Mouse (Mus musculus) Muller cell, postnatal 12 days (primary cell): Measurements from ENCODE around the gene Ankrd55.

Source experiments
- DNase-seq: peaks from one replicate; pipeline ENCODE4 v3.0.0-alpha.2; 2015; ENCODE audit errors: inconsistent ontology term

Gene Ankrd55

DNA sequence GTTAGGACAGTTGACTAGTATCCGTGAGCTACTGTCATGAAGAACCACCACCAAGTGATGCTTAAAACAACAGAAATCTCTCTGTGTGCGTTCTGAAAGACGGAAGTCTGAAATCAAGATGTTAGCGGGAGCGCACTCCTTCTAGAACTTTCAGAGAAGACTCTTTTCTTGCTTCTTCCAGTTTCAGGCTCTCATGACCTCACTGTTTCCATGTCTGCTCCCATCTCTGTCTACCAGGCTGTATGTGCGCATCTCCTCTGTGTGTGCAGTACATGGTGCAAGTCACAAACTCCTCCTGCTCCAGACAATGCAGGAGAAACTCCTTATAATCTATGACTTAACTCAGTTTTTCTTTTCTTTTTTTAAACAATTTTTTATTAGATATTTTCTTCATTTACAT is 4.8 kb downstream of the Ankrd55 start:
- DNase-seq: no peak

DNA sequence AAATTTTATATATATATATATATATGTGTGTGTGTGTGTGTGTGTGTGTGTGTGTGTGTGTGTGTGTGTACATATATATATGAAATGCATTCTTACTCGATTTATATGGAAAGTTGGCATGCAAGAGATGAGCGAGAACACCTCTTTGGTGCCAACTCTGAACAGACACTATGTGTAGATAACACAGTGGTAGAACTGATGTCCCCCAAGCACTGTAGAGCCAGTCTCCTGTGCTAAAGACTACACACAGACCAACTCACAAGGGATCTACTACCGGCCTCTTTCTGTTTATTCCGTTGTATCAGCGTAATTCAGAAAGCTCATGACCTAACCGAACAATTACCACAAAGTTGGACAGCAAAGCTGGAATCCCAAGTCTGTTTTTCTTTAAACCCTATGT is 6.2 kb downstream of the Ankrd55 start:
- no peak for DNase-seq

DNA sequence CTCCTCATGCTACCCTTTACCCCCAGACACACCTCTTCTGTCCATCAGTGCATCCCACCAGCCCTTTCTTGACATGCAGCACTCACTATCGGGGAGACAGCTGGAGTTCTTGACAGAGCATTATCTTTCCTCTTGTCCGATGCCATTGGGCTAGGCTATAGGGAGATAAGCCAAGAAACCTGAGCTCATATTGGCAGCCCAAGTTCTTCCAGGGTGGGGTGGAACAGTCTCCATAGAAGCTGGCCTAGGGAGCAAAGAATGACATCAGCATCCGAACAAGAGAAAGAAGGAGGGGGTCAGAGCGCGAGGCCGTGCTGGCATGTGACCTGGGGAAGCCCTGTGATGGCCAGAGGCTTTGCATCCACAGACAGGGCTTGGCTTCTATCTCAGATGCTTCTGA is 9.5 kb downstream of the Ankrd55 start:
- no peak for DNase-seq

DNA sequence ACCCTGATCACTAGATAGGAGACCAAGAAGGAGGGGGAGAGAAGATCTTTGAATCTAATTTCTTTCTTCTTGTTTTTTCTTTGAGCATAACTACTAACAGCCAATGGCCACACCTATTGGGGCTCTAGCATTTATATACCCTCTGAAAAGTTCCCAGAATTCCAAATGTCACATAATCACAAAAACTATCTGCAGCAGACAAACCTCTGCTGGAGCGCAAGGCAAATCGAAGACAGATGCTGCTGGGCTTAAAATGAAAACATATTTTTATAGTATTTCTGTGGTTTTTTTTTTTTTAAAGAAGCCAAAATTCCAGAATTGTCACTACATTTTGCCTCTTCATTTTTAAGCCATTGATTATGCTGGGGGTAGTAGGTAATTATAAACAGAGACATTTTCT is 15.2 kb downstream of the Ankrd55 start:
- no peak for DNase-seq

DNA sequence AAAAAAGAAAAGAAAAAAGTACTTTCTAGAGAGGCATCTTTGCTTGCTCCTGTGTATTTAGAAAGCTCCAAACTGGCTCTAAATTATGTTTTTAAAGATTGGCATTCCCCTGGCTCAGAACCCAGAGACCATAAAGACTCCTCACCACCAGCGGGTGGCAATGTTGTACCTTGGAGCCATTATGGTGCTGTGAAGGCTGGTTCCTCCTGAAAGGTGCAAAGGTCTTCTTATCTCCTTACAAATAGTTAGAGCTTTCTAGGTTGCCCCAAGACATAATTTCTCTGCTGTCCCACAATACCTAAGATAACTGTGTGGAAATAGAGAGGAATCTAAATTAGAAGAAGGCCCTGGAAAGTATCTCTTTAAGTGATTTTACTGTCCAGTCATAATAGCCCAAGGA is 20.4 kb downstream of the Ankrd55 start:
- peak; percentile 59 for DNase-seq

DNA sequence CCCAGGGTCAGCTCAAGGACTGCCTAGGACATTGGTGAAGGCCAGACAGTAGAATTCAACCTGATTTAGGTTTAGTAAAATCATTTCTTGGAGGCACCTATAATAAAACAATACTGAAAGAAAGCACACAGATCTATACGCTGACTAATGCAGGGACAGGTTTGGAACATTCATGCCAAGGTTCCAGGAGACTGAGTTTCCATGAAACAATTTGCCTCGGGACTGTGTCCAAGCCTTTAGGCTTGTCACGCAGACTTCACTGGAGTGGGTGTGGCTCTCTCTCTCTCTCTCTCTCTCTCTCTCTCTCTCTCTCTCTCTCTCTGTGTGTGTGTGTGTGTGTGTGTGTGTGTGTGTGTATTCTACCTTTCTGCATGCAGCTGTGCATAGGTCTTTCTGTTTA is 23.4 kb downstream of the Ankrd55 start:
- DNase-seq: peak; percentile 44

DNA sequence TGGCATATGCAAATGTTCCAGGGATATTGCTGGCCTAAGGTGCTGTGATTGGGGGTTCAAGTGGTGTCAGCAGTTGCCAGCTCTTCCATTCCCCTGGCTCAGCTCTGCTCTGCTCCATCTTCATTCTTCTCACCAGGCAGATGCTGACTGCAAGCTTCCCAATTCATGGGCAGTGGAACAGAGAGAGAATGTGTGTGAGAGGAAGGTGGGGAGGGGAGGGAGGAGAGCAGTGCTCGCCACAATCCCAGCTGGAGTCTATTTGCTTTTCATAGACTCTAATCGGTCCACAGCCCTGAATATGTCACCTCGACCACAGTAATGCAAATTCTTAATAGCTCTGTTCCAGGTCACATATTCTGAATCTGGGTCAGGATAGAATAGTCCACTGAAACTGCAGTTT is 27.2 kb downstream of the Ankrd55 start:
- peak; percentile 97 for DNase-seq

DNA sequence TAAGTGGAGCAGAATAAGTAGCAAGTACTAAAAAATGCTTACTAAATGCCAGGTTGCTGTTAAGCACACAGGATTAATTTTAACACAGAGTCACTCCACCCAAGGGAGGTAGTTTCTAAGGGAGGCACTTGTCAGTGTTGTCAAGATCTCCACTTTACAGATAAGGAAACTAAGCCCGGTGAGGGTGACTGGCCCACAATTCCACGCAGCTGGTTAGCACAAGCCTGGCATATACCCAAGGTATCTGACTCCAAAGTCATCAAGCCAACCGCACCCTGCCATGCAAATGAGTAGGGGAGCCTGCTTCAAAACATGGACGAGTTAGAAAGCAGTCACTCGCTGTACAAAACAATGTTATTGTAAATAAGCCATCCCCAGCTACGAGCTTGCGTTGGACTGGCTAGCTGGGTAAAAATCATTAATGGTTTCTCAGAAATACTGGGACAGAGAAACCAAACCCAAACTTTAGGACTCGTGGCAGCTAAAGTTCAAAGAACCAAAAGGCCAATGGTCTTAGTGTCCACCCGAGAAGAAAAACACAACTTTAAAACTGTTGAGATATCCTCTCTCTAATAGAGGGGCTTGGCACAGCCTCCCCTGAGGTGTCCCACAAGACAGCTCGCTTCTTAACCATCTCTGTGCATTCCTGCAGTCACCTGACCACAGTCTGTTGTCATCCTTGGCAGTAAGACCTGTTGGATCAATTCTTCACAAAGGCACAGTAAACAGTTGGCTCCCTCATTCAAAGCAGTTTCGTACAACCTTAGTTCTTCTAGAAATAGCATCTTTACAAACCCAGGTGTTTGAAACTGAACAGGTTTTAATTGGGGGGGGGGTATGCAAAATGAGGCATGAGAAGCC is 28.6 kb downstream of the Ankrd55 start:
- no peak for DNase-seq

DNA sequence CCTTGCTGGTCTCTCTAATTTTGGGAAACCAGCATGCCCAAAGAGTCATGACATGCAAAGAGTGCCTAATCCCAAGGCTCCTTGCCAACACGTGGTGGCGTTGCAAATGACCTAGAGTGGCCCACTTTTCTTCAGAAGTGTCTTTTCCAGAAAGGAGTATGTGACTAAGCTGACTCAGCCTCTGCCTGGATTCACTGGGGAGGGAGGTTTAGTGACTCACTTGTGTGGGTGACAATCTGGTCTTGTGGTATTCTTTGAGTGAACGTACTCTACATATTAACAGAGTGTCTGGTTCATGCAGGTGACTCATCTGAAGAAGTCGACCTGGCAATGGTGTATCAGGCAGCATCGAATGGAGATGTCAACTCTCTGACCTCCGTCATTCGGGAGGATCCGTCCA is 29.9 kb downstream of the Ankrd55 start:
- peak; percentile 86 for DNase-seq

DNA sequence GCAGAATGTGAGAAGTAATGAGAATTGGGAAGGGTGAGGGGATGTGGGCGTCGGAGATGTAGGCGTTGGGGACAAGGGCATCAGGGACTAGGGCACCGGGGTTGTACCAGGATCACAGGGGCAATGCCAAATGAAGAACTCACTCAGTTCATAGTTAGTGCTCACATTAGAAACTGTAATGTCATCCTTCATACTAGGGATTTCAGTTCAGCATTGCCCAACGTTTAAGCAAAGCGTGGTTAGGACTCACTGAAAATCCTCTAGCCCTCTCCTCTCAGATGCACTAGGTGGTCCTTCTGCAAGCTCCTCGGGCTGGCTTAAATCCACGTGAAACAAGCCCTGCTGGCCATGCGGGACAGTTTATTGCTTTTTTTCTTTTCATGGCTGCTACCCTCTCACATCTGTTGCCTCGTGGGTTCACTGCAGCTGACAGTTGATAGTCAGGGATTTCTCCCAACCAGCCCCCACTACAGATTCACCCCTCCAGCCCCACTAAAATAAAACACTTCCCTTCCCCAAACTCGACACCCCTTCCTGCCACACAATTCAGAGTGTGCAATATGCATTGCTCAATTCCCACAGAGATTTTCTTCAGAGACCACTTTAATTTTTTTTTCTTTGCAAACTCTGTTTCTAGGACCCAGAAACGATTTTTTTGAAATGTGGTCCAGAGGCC is 35.5 kb downstream of the Ankrd55 start:
- DNase-seq: no peak

DNA sequence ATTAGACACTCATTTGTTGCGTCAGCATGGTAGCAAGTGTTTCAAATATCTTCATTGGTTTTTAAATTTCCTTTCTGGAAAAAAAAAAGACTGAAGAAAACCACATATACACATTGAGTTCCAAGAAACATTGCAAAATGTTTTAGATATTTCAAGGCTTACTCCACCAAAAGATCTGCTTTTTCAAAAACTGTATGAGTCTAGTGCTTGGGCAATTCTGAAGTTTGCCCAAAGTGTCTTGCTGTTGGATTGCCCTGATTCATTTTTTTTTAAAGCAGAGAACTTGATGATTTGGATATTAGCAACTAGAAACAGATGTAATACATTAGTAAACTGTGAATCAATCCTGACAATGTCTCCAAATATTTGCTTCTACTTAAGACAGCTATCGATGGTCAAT is 36.9 kb downstream of the Ankrd55 start:
- no peak for DNase-seq

DNA sequence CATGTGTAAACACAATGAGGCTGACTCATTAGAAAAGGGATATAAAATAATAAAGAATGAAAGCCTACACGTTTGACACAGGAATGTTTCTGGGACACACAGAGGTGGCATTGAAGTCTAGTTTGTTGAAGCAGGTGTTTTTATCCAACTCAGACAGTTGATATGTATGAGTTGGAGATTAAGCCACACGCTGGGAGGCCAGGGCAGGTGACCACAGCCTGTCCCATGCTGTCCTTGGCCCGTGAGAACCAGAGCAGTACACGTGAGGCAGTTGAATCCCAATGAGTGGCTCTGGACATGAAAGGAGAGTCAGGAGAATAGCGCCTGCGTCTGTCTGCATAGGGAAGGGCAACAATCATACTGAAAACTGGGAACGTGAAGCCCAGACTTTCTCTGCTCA is 38.2 kb downstream of the Ankrd55 start:
- no peak for DNase-seq

DNA sequence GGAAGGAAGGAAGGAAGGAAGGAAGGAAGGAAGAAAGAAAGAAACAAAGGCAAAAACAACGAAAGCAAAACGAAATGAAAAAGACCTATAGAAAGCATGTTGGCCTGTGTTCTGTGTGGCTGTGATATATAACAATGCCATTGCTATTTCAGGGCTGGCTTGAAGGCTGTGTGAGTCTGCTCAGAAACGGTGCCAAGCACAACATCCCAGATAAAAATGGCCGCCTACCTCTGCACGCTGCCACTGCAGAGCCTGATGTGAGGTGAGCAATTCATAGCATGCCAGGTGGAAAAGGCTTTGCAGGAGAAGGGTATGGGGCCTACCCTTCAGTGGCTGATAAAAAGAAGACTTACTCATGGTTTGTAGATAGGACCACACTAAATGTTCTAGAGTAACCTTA is 38.7 kb downstream of the Ankrd55 start:
- DNase-seq: no peak

DNA sequence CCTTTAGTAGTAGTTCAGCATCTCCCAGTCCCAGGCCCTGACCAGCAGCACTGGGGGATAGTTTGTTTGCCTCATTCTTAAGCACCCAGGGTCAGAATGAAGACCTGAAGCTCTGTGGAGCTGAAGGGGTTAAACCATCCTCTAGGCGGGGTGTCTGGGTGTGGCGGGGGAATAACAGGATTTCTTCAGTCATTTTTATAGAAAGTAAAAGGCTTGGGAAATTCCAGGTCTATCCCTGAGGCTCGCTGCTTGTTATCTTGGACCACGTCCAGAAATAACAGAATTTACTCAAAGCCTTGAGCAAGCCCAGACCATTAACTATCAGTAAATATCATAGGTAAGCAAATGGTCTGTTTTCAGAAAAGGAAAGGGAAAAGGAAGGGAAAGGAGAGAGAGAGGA is 39.3 kb downstream of the Ankrd55 start:
- DNase-seq: no peak

DNA sequence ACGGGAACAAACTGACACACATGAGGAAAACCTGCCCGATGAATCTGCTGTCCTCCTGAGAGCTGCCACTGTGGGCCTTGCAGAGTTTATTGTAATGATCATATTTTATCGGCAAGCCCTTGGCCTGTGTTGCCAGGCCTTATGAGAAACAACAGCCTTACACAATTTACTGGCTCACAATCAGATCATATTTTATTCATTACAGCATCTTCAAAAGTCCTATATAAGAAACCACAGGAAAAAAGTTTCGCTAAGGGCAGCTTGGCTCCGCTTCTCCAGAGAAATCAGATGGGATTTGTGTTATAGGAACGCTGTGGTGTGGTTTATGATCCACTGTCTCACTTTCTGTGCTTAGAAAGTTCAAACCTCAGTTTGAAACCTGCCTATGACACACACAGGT is 42.0 kb downstream of the Ankrd55 start:
- DNase-seq: no peak

DNA sequence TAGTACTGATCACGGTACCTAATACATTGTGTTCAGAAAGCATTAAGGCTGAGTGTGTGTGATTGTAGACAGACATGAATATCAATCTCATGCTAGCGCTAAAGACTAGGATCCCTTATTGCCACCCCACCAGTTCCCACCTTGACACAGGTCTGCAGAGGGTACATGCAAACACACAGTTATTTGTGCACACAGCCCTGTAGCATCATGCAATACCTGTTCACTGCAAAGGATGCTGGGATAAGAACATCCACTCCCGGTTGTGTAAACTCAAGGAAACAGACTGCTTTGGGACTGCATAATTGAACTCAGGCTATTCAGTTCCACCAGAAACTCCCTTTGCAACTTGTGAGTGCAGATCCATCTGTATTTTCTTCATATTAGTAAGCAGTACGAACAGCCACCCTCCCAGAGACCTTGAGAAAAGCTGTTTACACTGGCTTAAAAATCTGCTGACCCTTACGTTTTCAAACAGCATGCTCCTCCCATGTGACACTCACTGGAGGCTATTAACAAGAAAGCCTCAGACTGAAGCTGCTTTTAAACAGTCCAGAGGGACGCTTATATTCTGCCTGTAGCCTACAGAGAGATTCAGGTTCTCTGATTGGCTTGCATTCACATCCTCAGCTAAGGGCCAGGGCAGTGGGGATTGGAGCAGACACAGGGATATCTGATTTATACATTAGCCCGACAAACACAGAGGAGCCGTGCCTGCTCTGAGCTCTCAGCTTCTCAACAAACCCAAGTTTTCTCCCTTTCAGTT is 42.8 kb downstream of the Ankrd55 start:
- no peak for DNase-seq

DNA sequence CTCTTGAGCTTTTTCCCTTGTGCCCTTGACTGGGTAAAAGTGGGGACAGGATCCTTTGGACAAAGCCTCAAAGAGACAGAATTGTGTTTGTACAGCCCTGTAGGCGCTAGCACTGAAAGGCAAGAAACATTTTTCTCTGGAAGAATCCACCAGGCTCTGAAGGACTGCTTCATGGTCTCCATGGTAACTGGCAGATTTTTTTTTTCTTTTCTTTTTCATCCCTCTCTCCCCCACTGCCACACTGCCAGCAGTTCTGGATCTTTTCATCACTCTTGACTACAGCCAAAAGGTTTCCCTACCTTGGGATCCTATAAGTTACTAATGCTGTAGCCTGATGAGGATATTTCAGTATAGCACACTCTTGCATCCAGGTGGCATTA is 43.4 kb downstream of the Ankrd55 start:
- DNase-seq: no peak

DNA sequence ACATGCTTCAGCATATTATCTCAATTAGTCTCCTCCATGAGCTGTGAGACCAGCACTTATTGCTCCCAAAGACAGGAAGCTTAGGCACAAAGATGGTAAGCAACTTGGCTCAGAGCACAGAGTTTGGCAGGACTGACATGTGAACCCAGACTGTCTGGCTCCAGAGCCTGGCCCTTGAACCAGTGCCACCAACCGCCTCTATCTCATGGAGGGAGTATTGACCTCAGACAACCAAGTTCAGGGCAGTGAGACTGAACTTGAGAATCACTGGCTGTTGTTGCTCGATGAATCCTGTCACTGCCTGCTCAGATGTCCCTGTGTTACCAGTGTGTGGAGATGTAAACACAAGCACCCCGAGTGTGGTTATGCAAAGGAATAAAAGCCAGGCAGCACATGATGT is 47.3 kb downstream of the Ankrd55 start:
- DNase-seq: peak; percentile 67

DNA sequence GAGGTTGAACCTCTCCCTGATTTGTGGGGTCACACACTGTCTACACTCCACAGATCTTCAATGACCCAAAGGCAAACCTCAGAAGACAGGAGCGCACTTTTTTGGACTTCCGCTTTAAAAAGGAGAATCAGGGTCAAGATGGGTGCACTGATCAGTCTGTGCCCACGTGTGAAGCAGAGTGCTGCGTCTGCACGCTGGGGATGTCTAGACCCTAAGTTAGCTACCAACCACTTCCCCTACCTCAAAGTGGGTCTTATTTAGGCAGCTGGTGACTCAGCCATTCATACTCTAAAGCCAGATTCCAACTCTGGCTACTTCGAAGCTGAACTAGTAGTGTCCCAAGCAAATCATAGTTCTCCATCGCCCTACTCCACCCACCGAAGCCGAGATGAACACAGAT is 48.9 kb downstream of the Ankrd55 start:
- DNase-seq: no peak

DNA sequence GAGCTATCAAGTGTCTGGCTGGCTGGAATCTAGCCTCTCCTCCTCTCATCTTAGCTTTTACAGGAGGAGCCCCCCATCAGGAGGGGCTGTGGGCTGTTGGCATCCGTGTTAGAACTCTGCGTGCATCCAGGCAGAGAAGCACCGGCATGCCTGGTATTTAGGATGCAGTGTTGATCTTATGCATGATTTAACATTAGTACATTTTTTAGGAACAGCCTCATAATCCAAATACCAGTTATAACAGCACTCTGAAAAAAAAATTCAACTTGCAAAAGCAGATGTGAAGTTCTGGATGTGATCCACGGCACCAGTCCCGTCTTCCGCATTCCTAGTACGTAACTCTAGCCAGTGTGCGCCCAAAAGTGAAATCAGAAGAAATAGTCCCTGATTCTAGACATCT is 52.0 kb downstream of the Ankrd55 start:
- peak; percentile 95 for DNase-seq

DNA sequence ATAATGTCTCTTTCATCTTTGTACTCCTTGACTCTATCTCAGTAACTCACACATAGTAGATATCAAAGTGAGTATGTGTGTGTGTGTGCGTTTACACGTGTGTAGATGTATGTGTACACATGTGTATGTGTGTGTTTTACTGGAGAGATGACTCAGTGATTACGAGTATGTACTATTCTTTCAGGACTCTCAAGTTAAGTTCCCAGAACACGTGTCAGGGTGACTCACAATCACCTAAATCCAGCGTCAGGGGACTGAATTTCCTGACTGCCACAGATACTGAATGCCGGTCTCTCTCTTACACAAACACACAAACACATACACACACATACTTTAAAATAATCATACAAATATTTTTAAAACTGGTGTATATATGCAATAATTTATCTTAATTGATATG is 52.5 kb downstream of the Ankrd55 start:
- DNase-seq: peak; percentile 42

DNA sequence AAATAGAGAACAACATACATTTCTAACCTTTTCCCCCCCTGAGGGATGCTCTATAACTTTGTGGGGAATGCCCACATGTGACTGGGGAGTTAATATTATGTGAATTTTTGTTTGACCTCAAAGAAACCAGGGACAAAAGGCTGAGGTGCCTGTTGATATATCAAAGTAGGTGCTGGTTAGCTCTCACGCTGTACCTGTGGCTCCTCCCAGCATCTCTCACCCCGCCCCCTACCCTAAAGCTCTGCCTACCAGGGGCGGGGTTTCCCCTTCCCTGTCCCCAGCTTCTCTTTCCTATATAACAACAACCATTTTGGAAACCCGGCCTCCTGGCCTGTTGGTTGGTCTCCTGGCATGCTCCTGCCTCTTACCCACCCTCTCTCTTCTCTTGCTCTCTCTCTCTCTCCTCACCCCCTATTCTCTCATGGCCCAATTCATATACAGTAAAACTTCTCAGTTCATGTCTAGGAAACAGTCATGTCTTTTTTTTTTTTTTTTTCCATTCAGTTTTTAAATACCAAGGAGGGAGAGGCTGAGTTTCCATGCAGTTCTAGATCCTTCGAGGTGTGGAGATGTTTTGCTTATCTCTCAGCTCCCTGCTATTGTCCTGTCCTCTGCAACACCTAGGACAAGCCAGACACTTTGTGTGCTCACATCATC is 54.8 kb downstream of the Ankrd55 start:
- DNase-seq: no peak
